Mouse (Mus musculus): ENCODE data around the gene Capza2.
"Not testable (repeated sequence)": the region's sequence is repeated elsewhere in the genome, so short reads cannot be mapped to it uniquely, and the experiment has no call there.

Capza2 gene

GRCm38 (mm10) chr6:17642739-17643138 is 6.7 kb downstream of the Capza2 start:
- DNase-seq: no peak

GRCm38 (mm10) chr6:17646107-17646506 is 10.1 kb downstream of the Capza2 start:
- no peak for DNase-seq

GRCm38 (mm10) chr6:17652132-17652531 is 16.1 kb downstream of the Capza2 start:
- no peak for DNase-seq

DNA sequence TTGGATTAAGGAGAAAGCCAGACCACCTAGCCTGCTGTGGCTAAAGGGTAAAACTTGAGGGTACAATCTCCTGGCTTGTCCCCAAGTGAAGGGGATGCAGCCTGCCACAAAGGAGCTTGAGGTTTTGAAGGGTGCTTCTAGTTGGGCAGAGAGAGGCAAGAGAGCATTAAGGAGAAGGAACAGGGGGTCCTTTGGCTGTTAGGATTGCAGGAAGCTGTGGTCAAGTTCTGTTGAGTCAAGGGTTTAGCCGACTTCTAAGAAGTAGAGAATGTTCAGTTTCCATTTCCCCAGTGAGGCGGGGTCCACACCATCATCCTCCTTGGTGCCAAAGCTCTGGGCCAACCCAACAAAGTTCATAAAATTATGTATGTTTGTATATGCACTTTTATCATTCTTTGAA is 19.0 kb downstream of the Capza2 start:
- DNase-seq: no peak

GRCm38 (mm10) chr6:17657308-17657707 is 21.3 kb downstream of the Capza2 start:
- DNase-seq: no peak

- no peak for DNase-seq
Measured at GRCm38 (mm10) chr6:17665348-17665747, 29.3 kb downstream of the Capza2 start.

DNA sequence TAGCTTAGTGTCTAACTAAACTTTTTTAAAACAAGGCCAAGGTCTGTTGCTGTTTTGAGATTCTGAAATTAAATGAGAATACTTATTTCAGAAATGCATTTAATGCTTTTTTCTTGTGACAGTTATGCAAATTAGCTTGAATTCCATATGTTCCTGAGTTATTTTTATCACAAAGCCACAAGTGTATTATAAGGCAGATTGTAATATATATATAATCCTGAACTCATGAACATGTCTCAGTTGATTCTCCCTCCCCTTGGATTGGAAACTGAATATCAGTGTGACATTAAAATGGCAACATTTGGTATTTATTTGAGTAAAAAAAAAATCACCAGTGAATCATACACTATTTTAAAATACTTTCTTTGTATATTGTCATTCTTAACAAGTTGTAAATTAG is 30.0 kb downstream of the Capza2 start:
- DNase-seq: no peak

GRCm38 (mm10) chr6:17667813-17668212 is 31.8 kb downstream of the Capza2 start:
- no peak for DNase-seq

GRCm38 (mm10) chr6:17668334-17668733 is 32.3 kb downstream of the Capza2 start:
- DNase-seq: no peak

DNA sequence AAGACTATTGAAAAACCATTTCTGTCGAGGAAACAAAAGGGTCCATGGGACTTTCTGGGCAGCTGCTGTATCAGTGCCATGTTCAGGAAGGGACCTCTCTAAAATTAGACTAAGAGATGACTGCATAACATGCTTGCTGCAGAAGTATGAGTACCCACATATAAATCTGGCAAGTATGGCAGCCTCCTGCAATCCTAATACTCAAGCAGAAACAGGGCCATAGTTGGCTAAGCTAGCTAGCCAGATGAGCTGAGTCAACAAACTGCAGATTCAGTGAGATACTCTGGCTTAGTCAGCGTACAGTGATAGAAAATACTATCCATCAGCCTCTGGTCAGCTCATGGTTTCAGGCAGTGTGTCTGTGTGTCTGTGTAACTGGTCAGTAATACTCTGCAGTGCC is 33.8 kb downstream of the Capza2 start:
- no peak for DNase-seq

GRCm38 (mm10) chr6:17675019-17675756 is 39.2 kb downstream of the Capza2 start:
- peak; percentile 53 for DNase-seq

DNA sequence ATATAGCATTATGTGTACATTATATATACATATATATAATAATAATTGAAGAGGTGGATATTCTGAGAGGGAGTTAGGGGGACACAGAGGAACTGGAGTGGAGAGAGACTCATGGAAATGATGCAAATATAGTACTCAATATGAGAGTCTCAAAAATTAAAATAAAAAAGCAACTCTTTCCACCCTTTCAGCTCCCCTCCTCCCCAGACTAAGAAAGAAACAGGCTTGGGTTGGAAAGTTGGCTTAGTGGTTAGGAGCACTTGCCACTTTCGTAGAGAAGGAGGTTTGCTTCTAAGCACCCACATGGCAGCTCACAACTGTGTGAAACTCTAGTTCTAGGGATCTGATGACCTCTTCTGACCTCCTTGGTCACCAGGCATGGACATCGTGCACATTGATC is 41.0 kb downstream of the Capza2 start:
- no peak for DNase-seq

GRCm38 (mm10) chr6:17680266-17680925 is 44.4 kb downstream of the Capza2 start:
- no peak for DNase-seq

GRCm38 (mm10) chr6:17681810-17682209 is 45.8 kb downstream of the Capza2 start:
- no peak for DNase-seq

DNA sequence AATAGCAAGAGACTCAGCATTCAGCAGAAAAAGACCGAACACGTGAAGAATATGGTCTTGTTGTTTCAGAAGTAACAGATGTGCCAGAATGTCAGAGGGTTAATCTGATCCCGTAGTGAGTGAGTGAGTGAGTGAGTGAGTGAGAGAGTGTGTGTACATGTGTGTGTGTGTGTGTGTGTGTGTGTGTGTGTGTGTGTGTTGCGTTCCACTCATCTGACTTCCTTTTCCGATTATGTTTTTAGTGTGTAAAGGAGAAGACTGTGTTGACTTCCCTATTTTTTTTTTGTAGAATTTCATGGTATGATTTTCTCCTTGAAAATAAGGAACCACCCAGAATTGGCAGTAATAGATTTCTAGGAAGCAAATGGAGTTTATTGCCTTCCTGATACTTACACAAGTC is 52.6 kb downstream of the Capza2 start:
- no peak for DNase-seq

GRCm38 (mm10) chr6:17692647-17693046 is 56.6 kb downstream of the Capza2 start, which contains the start of gene St7:
St7 (plus strand) TSS chr6:17692933.
- DNase-seq: no peak

GRCm38 (mm10) chr6:17693726-17694549 is 57.9 kb downstream of the Capza2 start:
- peak; percentile 83 for DNase-seq

DNA sequence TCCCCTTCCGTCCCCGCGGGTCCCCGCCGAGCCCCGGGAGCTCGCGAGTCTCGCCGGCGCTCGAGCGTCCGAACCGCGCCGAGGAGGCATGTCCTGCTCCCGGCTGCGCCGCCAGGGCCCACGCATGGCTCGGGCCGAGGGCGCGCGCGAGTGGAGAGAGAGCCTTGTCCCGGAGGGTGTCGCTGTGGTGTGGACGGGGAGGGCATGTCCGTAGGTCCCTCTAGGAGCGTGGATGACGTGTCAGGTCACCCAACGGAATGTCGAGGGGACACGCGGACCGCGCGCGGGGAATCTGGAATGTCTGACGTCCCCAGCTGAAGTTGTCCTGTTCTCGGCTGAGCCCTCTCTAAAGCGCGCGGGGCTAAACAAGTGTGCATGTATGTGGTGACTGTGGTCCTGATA is 58.5 kb downstream of the Capza2 start:
- DNase-seq: peak; percentile 84

- DNase-seq: peak; percentile 61
Measured at GRCm38 (mm10) chr6:17696321-17696734, 60.3 kb downstream of the Capza2 start.

GRCm38 (mm10) chr6:17700936-17701612 is 65.0 kb downstream of the Capza2 start:
- DNase-seq: no peak

DNA sequence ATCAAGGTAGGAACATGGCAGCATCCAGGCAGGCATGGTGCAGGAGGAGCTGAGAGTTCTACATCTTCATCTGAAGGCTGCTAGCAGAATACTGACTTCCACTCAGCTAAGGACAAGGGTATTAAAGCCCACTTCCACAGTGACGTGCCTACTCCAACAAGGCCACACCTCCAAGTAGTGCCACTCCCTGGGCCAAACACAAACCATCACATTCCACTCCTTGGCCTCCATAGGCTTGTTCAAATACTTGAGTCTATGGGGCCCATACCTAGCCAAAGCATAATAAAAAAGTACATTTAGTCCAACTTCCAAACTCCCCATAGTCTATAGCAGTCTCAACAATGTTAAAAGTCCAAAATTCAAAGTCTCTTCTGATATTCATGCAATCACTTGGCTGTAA is 68.0 kb downstream of the Capza2 start:
- not testable (repeated sequence) for DNase-seq

- no peak for DNase-seq
Measured at GRCm38 (mm10) chr6:17705973-17706372, 69.9 kb downstream of the Capza2 start.

Measured in kidney, adult 18-20 months (tissue).